Mouse (Mus musculus) heart, embryonic 14.5 days (tissue): ENCODE results near the gene Col9a2. TPM values are rescaled to one million over a fixed set of nuclear protein-coding genes. Genes with fewer than 3 reads are reported as not detected.

ENCODE experiments used
- ATAC-seq: fragments of 200-750 bp; cut with Nextera tagmentation; 2 replicates; pipeline ENCODE4 v1.8.0; 2017; ENCODE audit warnings: low read depth, moderate TSS enrichment; ENCODE audit not compliant: insufficient number of reproducible peaks, insufficient read depth, low FRiP score
- H3K27ac ChIP-seq, 2 experiments: fragments of 200-500 bp in 1 of 2; fragments of 300-500 bp in 1 of 2; sonication (generic) in 1 of 2; replicated peaks in 1 of 2; 2 replicates each; pipeline ENCODE4 v1.5.1; 2012 to 2014; ENCODE audit warnings: low read depth in 2 of 2, low read length in 2 of 2, control low read depth in 1 of 2, mild to moderate bottlenecking in 1 of 2, mixed read lengths in 1 of 2; ENCODE audit not compliant: control insufficient read depth in 1 of 2, insufficient read depth in 1 of 2
- H3K27me3 ChIP-seq: fragments of 300-500 bp; sonication (generic); 2 replicates; pipeline ENCODE4 v1.6.1; 2014; ENCODE audit warnings: mild to moderate bottlenecking, low read length, control low read depth; ENCODE audit not compliant: control insufficient read depth, insufficient read depth
- H3K36me3 ChIP-seq: fragments of 300-500 bp; sonication (generic); 2 replicates; pipeline ENCODE4 v1.6.1; 2014; ENCODE audit warnings: mild to moderate bottlenecking, control low read depth, low read length, mixed read lengths; ENCODE audit not compliant: control insufficient read depth, insufficient read depth
- H3K4me1 ChIP-seq, 2 experiments: fragments of 200-500 bp in 1 of 2; fragments of 300-500 bp in 1 of 2; sonication (generic) in 1 of 2; 2 replicates each; pipeline ENCODE4 v1.6.1; 2012 to 2014; ENCODE audit warnings: low read length in 2 of 2, control low read depth in 1 of 2, mixed read lengths in 1 of 2; ENCODE audit not compliant: control insufficient read depth in 2 of 2, insufficient read depth in 2 of 2
- H3K4me2 ChIP-seq: fragments of 300-500 bp; sonication (generic); 2 replicates; pipeline ENCODE4 v1.6.1; 2014; ENCODE audit warnings: mild to moderate bottlenecking, low read length
- H3K4me3 ChIP-seq, 2 experiments: fragments of 200-500 bp in 1 of 2; fragments of 300-500 bp in 1 of 2; sonication (generic) in 1 of 2; 2 replicates each; pipeline ENCODE4 v1.5.1; 2012 to 2014; ENCODE audit warnings: low read length in 2 of 2, mild to moderate bottlenecking in 2 of 2, control low read depth in 1 of 2, low read depth in 1 of 2, moderate library complexity in 1 of 2; ENCODE audit not compliant: control insufficient read depth in 1 of 2, insufficient read depth in 1 of 2
- H3K9ac ChIP-seq: fragments of 300-500 bp; sonication (generic); 2 replicates; pipeline ENCODE4 v1.6.1; 2014; ENCODE audit warnings: mild to moderate bottlenecking, low read length
- H3K9me3 ChIP-seq: fragments of 300-500 bp; sonication (generic); 2 replicates; pipeline ENCODE4 v1.6.1; 2016; ENCODE audit warnings: low read length, control low read depth; ENCODE audit not compliant: control insufficient read depth
- WGBS: fragments of 180-500 bp; shearing (Covaris S2); extraction: QIAGEN DNeasy Blood & Tissue Kit; methylation state at CpG from one replicate; pipeline ENCODE4 v1.1.7; 2014; 5-methylcytosine and 5-hydroxymethylcytosine counted together
- polyA plus RNA-seq: library from polyadenylated mRNA; unstranded; fragments of >200 nt; fragmentation: Nextera tagmentation; extraction: Ambion mirVana; gene quantifications from 2 replicates; pipeline ENCODE4 v1.2.1, GENCODE M21; 2014

The Col9a2 gene
- polyA plus RNA-seq, 1 experiment from 2014 or later, result 6.5 TPM

DNA sequence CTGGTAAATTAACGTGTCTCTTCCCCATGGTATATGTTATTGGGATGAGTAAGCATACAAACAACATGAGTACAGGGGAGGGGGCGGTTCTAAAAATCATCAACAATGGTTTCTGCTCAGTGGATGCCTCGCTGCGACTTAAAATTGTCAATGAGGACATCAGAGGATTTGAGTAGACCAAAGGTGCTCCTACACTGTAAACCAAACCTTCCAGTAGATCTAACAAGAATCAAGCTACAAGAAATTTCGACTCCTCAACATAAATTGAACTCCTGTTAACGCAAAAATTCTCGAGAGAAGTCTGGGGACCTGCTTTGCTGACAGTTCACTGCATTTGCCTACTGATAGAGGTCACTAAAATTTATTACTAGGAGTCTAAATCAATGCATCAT lies 23.9 kb upstream of the Col9a2 start:
- Histone ChIP-seq H3K9me3 (no peaks in the 10 kb centered on the region), H3K27me3 (no peaks in the 10 kb centered on the region), H3K27ac (no peak overlapping the region), H3K9ac (peak overlapping the region; percentile 93; the same call in 1 of the 2 replicates), H3K4me3 (peak overlapping the region in 1 of 2 experiments; percentile 98; a peak in 1 of 4 replicates), H3K4me1 (peaks cover 6 to 39% of the 10 kb centered on the region in 2 experiments; a peak in 3 of 4 replicates), H3K4me2 (peak overlapping the region; percentile 85), H3K36me3 (no peaks in the 10 kb centered on the region)
- WGBS, result 74% methylated on average over 7 of the region's 7 CpGs
- no peak for ATAC-seq

DNA sequence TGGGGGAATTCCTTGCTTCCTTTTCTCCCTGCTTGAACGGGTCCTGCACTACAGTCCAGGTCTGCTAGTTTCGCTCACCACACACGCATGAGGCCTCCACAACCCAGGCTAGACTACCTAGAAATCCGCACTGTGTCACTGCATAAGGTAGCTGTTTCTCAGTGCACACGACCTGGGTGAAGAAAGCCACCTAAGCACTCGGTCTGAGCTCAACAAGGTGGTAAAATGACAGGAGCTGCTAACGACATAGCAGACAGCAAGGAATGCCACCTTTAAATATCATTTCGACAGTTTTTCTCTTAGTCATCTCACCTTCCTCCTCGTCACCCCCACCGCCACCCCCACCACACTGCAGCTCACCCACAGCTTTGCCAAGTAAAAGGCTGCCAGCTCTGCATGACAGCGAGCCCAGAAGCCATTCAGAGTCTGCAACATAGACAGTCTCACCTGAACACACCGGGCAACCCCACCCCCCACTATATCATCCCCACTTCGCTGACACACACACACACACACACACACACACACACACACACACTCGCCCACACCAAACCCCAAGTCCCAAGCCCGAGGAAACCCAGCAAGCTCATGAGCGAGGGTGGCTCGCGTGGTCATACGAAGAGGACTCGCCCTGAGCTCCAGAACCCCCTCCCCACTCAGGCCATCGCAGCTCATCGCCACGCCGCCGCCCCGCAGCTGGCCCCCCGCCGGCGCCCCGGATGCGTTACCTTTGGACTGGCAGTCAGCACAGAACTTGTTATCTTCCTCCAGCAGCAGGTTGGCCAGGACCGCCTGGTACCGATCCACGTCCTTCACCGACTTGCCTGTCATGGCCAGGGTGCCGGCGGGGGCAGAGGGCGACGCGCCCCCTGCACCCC lies 22.9 kb upstream of the Col9a2 start:
- no peaks in the 10 kb centered on the region for H3K27me3 ChIP-seq
- H3K4me1 ChIP-seq, result peaks cover 9 to 39% of the 10 kb centered on the region in 2 experiments
- H3K4me3 ChIP-seq, result peak overlapping the region; percentile 73 to 98
- H3K27ac ChIP-seq, result peak overlapping the region in 1 of 2 experiments; percentile 65; a peak in 2 of 4 replicates
- no peaks in the 10 kb centered on the region for H3K9me3 ChIP-seq
- H3K4me2 ChIP-seq, result peak overlapping the region; percentile 85
- 4% methylated on average over 40 of the region's 40 CpGs for WGBS
- peak overlapping the region; percentile 93 for H3K9ac ChIP-seq
- ATAC-seq, result no peak
- no peaks in the 10 kb centered on the region for H3K36me3 ChIP-seq

DNA sequence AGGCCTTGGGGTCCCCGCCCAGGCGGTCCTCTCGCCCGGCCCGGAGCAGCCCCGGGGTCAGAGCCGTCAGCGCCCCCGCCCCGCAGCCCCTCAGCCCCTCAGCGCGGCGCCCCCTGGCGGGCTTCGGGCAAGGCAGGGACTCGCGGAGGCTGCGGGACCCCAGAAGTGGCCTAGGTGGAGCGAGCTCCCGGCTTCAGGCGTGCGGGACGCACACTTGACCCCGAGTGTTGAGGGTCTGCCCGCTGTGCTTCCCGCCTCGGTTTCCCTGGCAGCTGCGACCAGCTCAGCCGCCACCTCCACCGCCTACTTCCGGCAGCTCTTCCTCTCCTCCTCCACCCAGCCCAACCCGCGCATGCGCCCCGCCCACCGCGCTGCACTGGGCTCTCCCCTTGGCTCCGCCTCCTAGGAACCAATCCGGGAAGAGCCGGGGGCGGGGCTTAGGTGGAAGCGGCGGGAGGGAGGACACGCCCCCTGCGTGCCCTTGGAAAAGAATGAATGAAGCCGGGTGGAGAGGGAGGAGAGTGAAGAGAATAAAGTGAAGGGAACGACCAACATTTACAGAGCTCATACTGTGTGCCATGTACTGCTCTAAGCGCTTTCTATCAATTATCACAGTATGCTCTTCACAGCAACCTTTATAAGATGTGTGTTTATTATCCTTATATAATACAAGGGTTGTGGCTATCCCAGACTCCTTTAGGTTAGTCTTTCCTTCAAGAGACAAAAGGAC lies 22.1 kb upstream of the Col9a2 start, which contains the start of gene Smap2:
Gene Smap2 (minus strand): TSS at position 320 of the 730 bp plus-strand sequence.
- peak within 1 kb of the TSS; percentile 93 for H3K9ac ChIP-seq
- peaks cover 14 to 44% of the 10 kb centered on the region in 2 experiments for H3K4me1 ChIP-seq
- no peaks in the 10 kb centered on the region for H3K36me3 ChIP-seq
- under 1% methylated on average over 36 of the region's 48 CpGs for WGBS
- H3K4me2 ChIP-seq, result peak within 1 kb of the TSS; percentile 85
- peak within 1 kb of the TSS in 1 of 2 experiments; percentile 65; a peak in 3 of 4 replicates for H3K27ac ChIP-seq
- H3K9me3 ChIP-seq, result no peaks in the 10 kb centered on the region
- ATAC-seq, result peak; percentile 96
- H3K27me3 ChIP-seq, result no peaks in the 10 kb centered on the region
- peak within 1 kb of the TSS; percentile 73 to 98 for H3K4me3 ChIP-seq

DNA sequence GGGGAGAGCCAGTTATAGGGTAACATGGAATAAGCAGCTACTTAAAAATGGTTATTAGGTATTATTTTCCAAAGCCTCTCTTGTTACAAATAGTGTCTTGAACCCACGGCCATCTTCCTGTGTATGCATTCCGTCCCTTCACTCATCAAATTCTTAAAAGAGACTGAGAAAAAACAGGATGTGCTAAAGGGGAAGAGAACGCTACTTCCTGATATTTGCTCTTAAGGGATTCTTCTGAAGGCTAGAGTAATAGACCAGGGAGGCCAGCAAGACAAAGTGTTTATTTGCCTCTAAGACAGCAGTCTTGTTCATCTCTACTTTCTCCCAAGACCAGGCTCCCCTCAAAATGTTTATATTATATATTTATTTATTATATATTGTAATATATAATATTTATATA lies 20.9 kb upstream of the Col9a2 start:
- Histone ChIP-seq H3K36me3 (no peaks in the 10 kb centered on the region), H3K27ac (no peak overlapping the region), H3K9ac (no peak overlapping the region), H3K4me1 (peaks cover 14 to 45% of the 10 kb centered on the region in 2 experiments), H3K27me3 (no peaks in the 10 kb centered on the region), H3K4me2 (no peak overlapping the region), H3K4me3 (no peak overlapping the region), H3K9me3 (no peaks in the 10 kb centered on the region)
- WGBS, result 76% methylated on average over 3 of the region's 3 CpGs
- ATAC-seq, result no peak

DNA sequence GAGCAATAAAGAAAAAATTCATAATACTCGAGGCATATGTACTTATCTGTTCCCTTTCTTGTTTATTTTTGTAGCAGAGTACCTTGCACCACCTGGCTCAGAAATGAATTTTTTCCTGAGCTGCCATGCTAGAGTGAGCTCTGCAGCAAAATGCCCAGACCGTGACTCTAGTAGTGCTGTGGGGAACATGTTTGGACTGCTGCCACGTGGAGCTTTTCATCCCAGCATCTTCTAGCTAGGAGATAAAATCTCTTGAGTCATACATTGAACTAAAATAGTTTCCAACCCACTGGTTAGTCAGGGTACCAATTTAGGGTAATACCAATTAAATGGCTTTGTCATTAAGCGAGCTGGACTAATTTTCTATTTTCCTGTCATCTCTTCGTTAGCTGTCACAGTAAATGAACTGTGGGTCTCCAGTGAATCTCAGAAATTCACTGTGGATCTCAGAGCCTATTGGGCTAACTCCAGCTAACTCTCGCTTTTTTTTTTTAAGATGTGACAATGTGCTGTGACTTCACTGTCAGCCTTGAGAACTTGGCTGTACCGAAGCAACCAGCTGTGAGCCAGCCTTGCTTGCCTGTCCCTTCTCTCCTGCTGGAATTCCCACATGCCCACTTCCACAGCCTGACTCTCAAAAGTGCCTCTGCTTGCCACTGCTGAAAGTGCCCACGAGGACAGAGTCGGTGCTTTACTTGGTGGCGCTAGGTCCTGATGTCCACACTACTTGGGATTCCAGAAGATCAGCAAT lies 19.0 kb upstream of the Col9a2 start:
- H3K27ac ChIP-seq, result no peak overlapping the region
- WGBS, result 58% methylated on average over 10 of the region's 10 CpGs
- H3K36me3 ChIP-seq, result no peaks in the 10 kb centered on the region
- peaks cover 14 to 34% of the 10 kb centered on the region in 2 experiments for H3K4me1 ChIP-seq
- no peak overlapping the region for H3K4me2 ChIP-seq
- no peaks in the 10 kb centered on the region for H3K9me3 ChIP-seq
- no peak overlapping the region for H3K4me3 ChIP-seq
- ATAC-seq, result no peak
- no peak overlapping the region for H3K9ac ChIP-seq
- no peaks in the 10 kb centered on the region for H3K27me3 ChIP-seq

DNA sequence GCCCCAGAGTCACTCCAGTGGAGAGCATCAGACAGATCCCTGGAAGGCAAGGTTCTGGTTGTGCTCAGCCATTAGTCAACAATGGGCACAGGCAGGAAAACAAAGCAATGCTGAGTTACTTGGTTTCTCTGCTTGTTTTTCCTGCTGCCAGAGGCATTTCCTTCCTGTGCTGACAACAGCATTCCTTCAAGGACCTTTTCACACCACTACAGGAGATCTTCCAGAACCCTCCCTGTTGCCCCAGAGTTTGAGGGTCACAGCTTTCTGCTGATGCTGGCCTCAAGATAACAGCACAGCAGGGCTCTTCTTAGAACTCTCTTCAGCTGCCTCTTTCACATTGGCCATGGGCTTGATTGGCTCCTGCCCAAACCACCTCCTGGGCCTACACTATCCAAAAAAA lies 17.3 kb upstream of the Col9a2 start:
- Histone ChIP-seq H3K36me3 (no peaks in the 10 kb centered on the region), H3K9ac (no peak overlapping the region), H3K4me3 (no peak overlapping the region), H3K9me3 (no peaks in the 10 kb centered on the region), H3K27me3 (no peaks in the 10 kb centered on the region), H3K4me1 (peaks cover 12 to 25% of the 10 kb centered on the region in 2 experiments), H3K4me2 (no peak overlapping the region), H3K27ac (no peak overlapping the region)
- ATAC-seq, result no peak

DNA sequence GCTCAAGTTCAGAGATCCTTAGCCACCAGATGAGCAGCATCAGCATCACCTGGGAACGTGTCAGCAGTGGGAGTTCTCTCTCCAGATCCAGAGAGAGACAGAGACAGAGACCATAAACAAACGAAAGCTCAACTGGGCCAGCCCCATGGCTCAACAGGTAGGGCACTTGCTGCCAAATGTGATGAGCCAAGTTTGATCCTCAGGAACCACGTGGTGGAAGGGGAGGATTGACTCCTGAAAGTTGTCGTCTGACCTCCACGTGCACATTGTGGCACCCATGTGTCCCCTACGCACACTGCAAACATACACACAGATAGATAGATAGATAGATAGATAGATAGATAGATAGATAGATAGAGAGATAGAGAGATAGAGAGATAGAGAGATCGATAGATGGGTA lies 15.7 kb upstream of the Col9a2 start:
- ATAC-seq, result no peak
- no peak overlapping the region for H3K9ac ChIP-seq
- no peak overlapping the region for H3K4me2 ChIP-seq
- H3K4me1 ChIP-seq, result peaks cover 12 to 22% of the 10 kb centered on the region in 2 experiments
- H3K27ac ChIP-seq, result no peak overlapping the region
- H3K4me3 ChIP-seq, result no peak overlapping the region
- no peaks in the 10 kb centered on the region for H3K9me3 ChIP-seq
- WGBS, result 84% methylated on average over 7 of the region's 7 CpGs
- H3K27me3 ChIP-seq, result no peaks in the 10 kb centered on the region
- H3K36me3 ChIP-seq, result no peaks in the 10 kb centered on the region
